Mouse (Mus musculus) midbrain, embryonic 10.5 days (tissue): ENCODE measurements around the gene 4933427D14Rik. TPM values are rescaled to one million over a fixed set of nuclear protein-coding genes. Genes with fewer than 3 reads are reported as not detected.

Source experiments
- DNase-seq: peaks from one replicate; pipeline ENCODE4 v3.0.0-alpha.2; 2017; ENCODE audit warnings: low spot score
- H3K27ac ChIP-seq: fragments of 300-500 bp; sonication (generic); replicated peaks from 2 replicates; pipeline ENCODE4 v1.5.1; 2016; ENCODE audit warnings: mild to moderate bottlenecking
- H3K27me3 ChIP-seq: fragments of 300-500 bp; sonication (generic); 2 replicates; pipeline ENCODE4 v1.6.1; 2016; ENCODE audit warnings: low read depth, mild to moderate bottlenecking; ENCODE audit not compliant: poor library complexity, severe bottlenecking
- H3K36me3 ChIP-seq: fragments of 300-500 bp; sonication (generic); 2 replicates; pipeline ENCODE4 v1.6.1; 2016; ENCODE audit warnings: mild to moderate bottlenecking, moderate library complexity
- H3K4me1 ChIP-seq: fragments of 300-500 bp; sonication (generic); 2 replicates; pipeline ENCODE4 v1.6.1; 2016
- H3K4me3 ChIP-seq: fragments of 300-500 bp; sonication (generic); 2 replicates; pipeline ENCODE4 v1.5.1; 2016; ENCODE audit warnings: mild to moderate bottlenecking, moderate library complexity
- H3K9me3 ChIP-seq: fragments of 300-500 bp; sonication (generic); replicated peaks from 2 replicates; pipeline ENCODE4 v1.6.1; 2016; ENCODE audit warnings: mild to moderate bottlenecking
- WGBS: fragments of 180-500 bp; shearing (Covaris S2); methylation state at CpG from one replicate; pipeline ENCODE4 v1.1.7; 2016; 5-methylcytosine and 5-hydroxymethylcytosine counted together
- polyA plus RNA-seq: library from polyadenylated mRNA; unstranded; fragments of >200 nt; fragmentation: Nextera tagmentation; extraction: Ambion mirVana; gene quantifications from 2 replicates; pipeline ENCODE4 v1.2.1, GENCODE M21; 2016

Gene 4933427D14Rik
- 19.0 and 20.2 TPM in 2 replicates for polyA plus RNA-seq

DNA sequence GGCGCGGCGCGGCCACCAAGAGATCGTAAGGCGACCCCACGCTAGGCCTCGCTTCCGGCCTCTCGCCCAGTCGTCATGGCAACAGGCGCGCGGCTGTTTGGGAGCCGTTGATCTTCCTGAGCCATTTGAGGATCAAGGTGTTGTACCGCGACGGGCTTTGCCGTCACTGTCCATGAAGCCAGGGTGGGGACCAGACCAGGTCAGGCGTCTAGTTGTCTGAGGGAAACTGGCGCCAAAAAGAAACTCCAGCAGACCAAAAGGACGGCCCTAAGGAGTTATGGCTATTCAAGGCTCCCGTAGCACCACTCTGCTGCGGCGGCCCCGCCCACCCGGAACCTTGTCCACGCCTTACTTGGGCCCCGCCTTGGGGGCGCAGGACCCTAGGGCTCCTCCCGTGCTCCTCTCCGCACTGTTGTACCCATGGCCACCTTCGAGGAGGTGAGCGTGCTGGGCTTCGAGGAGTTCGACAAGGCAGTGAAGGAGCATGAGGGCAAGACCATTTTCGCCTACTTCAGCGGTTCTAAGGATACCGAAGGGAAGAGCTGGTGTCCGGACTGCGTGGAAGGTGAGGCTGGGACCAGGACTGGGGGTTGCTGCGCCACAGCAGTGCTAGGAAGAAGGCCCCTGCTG lies at the start of gene 4933427D14Rik, which contains the start of gene Txndc17:
4933427D14Rik (minus strand) TSS at position 256 of the 630 bp plus-strand sequence.
Txndc17 (plus strand) TSS at position 344 of the 630 bp plus-strand sequence.
- peak; percentile 88 for DNase-seq
- no peaks in the 10 kb centered on the region for H3K27me3 ChIP-seq
- under 1% methylated on average over 42 of the region's 42 CpGs for WGBS
- peaks cover 55% of the 10 kb centered on the region for H3K4me1 ChIP-seq
- H3K27ac ChIP-seq: peak within 1 kb of the TSS; percentile 90
- H3K36me3 ChIP-seq: peaks cover 44% of the 10 kb centered on the region
- H3K4me3 ChIP-seq: peak within 1 kb of the TSS; percentile 95
- no peaks in the 10 kb centered on the region for H3K9me3 ChIP-seq

DNA sequence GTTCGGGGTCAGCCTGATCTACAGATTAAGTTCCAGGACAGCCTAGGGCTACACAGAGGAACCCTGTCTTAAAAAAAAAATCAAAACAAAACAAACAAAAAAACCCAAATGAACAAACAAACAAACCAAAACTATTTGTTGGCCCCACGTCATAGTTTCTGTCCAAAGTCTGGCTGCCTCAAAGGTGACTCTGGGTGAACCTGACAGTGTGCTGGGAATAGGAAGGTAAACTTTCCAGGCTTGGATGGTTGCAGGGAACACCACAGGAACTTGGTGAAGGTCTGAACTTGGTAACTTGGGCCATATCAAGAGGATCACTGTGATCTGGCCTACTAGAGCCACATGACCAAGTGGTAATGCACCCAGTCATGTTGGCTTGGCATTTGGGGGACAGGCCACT lies 49.2 kb upstream of the 4933427D14Rik start:
- DNase-seq: no peak
- Histone ChIP-seq H3K27ac (no peak overlapping the region), H3K4me3 (no peak overlapping the region), H3K27me3 (no peaks in the 10 kb centered on the region), H3K4me1 (no peaks in the 10 kb centered on the region), H3K36me3 (no peaks in the 10 kb centered on the region), H3K9me3 (no peaks in the 10 kb centered on the region)
- WGBS: 95% methylated on average over 2 of the region's 2 CpGs

- 93% methylated on average over 4 of the region's 4 CpGs for WGBS
- H3K27me3 ChIP-seq: no peaks in the 10 kb centered on the region
Observed at GRCm38 (mm10) chr11:72255629-72256028, 48.4 kb upstream of the 4933427D14Rik start.

DNA sequence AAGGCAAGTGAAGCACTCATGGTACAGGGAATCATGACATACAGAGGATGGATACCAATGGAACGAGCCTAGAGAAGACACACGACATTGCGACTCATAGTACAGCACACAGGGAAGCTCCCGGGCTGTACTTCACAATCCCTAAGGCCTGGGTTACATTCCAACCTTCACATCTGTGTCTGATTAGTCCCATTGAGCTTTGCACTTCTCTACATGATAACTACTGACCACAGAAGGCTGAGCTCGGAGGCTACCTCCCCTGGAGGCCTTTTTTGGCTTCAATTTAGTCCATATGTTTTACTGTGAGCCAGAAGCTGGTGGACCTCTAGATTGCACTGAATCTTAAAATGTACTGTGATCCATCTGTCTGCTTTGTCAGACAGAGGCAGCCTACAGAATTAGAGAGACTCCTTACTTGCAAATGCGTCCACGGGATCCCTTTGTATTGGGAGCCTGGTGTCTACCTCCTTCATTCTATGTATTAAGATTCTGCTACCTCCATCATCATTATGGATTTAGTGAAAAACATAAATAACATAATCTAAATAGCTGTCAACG lies 38.0 kb upstream of the 4933427D14Rik start:
- Histone ChIP-seq H3K4me3 (no peak overlapping the region), H3K27ac (no peak overlapping the region), H3K27me3 (no peaks in the 10 kb centered on the region), H3K4me1 (no peaks in the 10 kb centered on the region), H3K9me3 (no peaks in the 10 kb centered on the region), H3K36me3 (no peaks in the 10 kb centered on the region)
- DNase-seq: no peak
- 81% methylated on average over 8 of the region's 8 CpGs for WGBS

More at GRCm38 (mm10) chr11:72255629-72256028, 48.4 kb upstream of the 4933427D14Rik start:
- Histone ChIP-seq H3K27ac (no peak overlapping the region), H3K4me3 (no peak overlapping the region), H3K4me1 (no peaks in the 10 kb centered on the region), H3K9me3 (no peaks in the 10 kb centered on the region), H3K36me3 (no peaks in the 10 kb centered on the region)
- no peak for DNase-seq

DNA sequence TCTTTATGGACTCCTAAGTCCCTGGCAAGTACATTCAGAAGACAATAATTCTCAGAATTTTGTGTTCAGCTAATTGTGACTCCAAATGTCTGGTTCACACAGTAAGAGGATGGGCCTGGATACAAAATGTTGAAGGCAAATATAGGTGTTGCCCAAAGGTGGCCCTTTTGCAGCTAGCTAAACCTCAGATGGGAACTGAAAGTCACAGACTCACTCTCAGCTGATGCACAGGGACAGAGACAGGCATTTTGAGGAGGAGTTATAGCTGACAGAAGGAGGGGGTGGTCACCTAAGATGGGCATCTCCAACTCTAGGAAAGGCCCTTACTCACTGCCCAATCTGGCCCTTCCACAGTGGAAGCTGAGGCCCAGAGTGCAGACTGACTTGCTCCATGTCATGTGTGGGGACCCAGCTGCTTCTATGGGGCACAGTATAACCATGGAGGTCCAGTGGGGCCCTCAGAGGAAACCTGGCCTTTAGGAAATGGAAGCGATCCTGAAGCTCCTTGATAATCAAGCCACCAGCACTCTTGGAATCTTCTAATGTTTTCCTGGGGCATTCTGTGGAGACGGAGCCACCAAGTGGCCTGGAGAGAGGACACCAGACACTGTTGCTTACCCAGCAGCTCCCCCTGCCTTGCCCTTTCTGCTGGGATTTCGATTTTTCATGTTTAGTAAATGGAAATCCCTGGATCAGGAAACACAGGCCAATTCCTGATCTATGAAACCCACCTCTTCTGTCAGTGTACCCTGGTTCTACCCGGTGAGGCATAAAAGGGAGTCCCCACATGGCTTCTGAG lies 33.0 kb upstream of the 4933427D14Rik start:
- Histone ChIP-seq H3K9me3 (no peaks in the 10 kb centered on the region), H3K4me3 (no peak overlapping the region), H3K27ac (no peak overlapping the region), H3K4me1 (no peaks in the 10 kb centered on the region), H3K36me3 (no peaks in the 10 kb centered on the region), H3K27me3 (no peaks in the 10 kb centered on the region)
- no peak for DNase-seq
- 75% methylated on average over 4 of the region's 4 CpGs for WGBS

- no peak for DNase-seq
- Histone ChIP-seq H3K4me3 (no peak overlapping the region), H3K27ac (no peak overlapping the region), H3K9me3 (no peaks in the 10 kb centered on the region), H3K36me3 (no peaks in the 10 kb centered on the region), H3K27me3 (no peaks in the 10 kb centered on the region), H3K4me1 (no peaks in the 10 kb centered on the region)
- 77% methylated on average over 5 of the region's 5 CpGs for WGBS
Observed at GRCm38 (mm10) chr11:72234013-72234412, 26.8 kb upstream of the 4933427D14Rik start.

- WGBS: 76% methylated on average over 1 of the region's 1 CpGs
- H3K9me3 ChIP-seq: no peaks in the 10 kb centered on the region
- DNase-seq: no peak
Observed at GRCm38 (mm10) chr11:72232991-72233390, 25.7 kb upstream of the 4933427D14Rik start.

DNA sequence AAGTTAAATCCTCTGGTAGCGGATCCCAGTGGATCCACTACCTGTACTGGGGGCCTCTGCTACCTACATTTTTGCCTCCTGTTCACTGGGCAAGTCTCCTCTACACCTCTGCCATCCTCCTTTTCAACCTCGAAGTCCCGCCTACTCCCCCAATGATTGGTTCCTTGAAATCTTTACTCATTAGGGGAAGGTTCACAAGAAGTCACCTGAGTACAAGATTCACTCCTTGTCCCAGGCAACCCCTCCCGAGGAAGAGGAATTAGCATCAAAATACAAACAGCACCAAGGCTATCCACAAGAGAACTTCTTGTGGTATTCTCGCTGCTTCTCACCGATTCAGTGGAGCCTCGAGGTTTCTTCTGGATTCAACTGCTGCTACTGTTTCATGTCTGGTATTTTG lies 24.8 kb upstream of the 4933427D14Rik start:
- H3K4me3 ChIP-seq: no peak overlapping the region
- no peaks in the 10 kb centered on the region for H3K9me3 ChIP-seq
- DNase-seq: no peak
- H3K4me1 ChIP-seq: no peaks in the 10 kb centered on the region
- 87% methylated on average over 7 of the region's 7 CpGs for WGBS
- no peaks in the 10 kb centered on the region for H3K27me3 ChIP-seq
- no peak overlapping the region for H3K27ac ChIP-seq
- no peaks in the 10 kb centered on the region for H3K36me3 ChIP-seq

More at GRCm38 (mm10) chr11:72232991-72233390, 25.7 kb upstream of the 4933427D14Rik start:
- H3K27me3 ChIP-seq: no peaks in the 10 kb centered on the region
- H3K27ac ChIP-seq: no peak overlapping the region
- H3K36me3 ChIP-seq: no peaks in the 10 kb centered on the region
- no peak overlapping the region for H3K4me3 ChIP-seq
- H3K4me1 ChIP-seq: no peaks in the 10 kb centered on the region

DNA sequence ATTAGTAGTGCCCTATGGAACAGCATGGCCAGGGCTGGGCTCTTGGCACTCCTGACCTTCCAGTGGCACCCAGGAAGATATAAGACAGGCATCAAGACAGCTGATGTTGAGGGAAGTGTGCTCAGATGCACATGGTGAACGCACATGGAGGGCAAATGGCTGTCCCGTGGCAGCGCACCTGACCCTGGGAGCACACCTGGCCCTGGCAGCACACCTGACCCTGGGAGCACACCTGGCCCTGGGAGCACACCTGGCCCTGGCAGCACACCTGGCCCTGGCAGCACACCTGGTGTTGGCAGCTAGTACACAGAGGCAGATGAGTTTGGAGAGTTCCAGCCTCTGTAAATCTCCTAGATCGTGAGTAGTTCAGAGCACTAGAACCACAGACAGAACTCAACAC lies 21.3 kb upstream of the 4933427D14Rik start:
- H3K4me3 ChIP-seq: no peak overlapping the region
- H3K27me3 ChIP-seq: no peaks in the 10 kb centered on the region
- 94% methylated on average over 4 of the region's 4 CpGs for WGBS
- H3K36me3 ChIP-seq: no peaks in the 10 kb centered on the region
- H3K9me3 ChIP-seq: no peaks in the 10 kb centered on the region
- peaks cover 11% of the 10 kb centered on the region for H3K4me1 ChIP-seq
- no peak for DNase-seq
- H3K27ac ChIP-seq: no peak overlapping the region

DNA sequence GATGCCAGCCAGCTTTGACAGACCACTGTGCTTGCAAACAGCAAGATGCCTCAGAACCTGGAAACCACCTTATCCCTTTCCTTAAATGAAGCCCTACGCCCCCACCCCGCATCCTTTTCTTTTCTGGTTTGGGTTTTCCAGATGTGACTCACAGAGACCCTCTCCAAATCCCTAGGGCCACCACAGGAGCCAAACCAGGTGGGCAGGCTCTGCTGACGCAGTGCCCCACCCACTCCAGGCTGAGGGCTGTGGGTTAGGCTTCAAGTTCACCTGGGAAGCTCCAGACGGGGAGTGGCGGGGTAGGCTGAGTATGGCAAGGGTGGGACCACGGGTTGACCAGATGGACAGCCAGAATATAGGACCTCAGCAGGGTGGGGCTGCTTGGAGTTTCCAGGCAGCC lies 19.6 kb upstream of the 4933427D14Rik start:
- Histone ChIP-seq H3K27ac (no peak overlapping the region; the same call in 1 of the 2 replicates), H3K9me3 (no peaks in the 10 kb centered on the region), H3K4me3 (no peak overlapping the region), H3K27me3 (no peaks in the 10 kb centered on the region), H3K36me3 (no peaks in the 10 kb centered on the region), H3K4me1 (peaks cover 11% of the 10 kb centered on the region)
- DNase-seq: no peak
- WGBS: 86% methylated on average over 6 of the region's 6 CpGs

DNA sequence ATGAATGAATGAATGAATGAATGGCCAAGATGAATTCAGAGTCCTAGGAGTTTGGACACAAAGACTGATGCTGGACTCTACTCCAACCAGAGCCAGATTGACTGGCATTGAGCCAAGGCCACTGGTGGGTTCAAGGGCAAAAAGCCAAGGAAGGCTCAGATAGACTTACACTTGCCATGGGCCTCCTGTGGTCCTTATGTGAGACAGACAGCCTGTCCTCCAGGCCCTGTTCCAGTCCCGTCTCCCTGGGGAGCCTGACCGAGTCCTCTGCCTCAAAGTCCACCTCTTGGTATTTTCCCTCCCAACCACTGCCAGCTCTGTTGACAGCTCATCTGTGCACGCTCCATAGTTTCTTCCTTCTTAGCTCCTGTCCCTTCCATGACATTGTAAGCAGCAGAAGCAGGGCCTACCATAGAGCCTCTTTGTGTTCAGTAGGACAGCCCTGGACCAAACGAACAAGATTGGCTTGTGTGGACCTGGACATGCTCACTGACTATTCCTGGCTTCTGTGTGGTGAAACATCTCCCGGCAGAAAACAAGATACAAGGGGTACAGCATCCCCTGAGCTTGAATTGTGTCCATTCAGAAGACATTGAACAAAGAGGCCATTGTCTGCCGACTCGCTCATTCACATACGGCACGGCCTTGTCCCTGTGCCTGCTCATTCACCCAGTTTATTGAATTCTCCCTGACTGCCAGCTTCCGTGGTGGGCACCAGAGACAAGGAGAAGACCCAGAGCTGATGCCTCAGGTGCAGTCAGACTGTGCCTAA lies 18.9 kb upstream of the 4933427D14Rik start:
- no peaks in the 10 kb centered on the region for H3K9me3 ChIP-seq
- peaks cover 11% of the 10 kb centered on the region for H3K4me1 ChIP-seq
- H3K36me3 ChIP-seq: no peaks in the 10 kb centered on the region
- no peak overlapping the region; the same call in 1 of the 2 replicates for H3K27ac ChIP-seq
- DNase-seq: no peak
- no peaks in the 10 kb centered on the region for H3K27me3 ChIP-seq
- WGBS: 62% methylated on average over 10 of the region's 10 CpGs
- no peak overlapping the region for H3K4me3 ChIP-seq

- H3K27ac ChIP-seq: no peak overlapping the region
- no peaks in the 10 kb centered on the region for H3K36me3 ChIP-seq
- H3K4me1 ChIP-seq: peaks cover 11% of the 10 kb centered on the region
- no peak overlapping the region for H3K4me3 ChIP-seq
- H3K9me3 ChIP-seq: no peaks in the 10 kb centered on the region
- H3K27me3 ChIP-seq: no peaks in the 10 kb centered on the region
- DNase-seq: peak; percentile 72
- WGBS: 21% methylated on average over 5 of the region's 5 CpGs
Observed at GRCm38 (mm10) chr11:72224865-72225264, 17.6 kb upstream of the 4933427D14Rik start.
